Mouse (Mus musculus): ENCODE measurements around the gene Zfp36l3. TPM values are rescaled to one million over a fixed set of nuclear protein-coding genes. Genes with fewer than 3 reads are reported as not detected.
"Not testable (repeated sequence)": the region's sequence is repeated elsewhere in the genome, so short reads cannot be mapped to it uniquely, and the experiment has no call there.

Zfp36l3 gene
- 0.11 and 0.12 TPM in 2 replicates for polyA plus RNA-seq (2012; rRNA removed)

DNA sequence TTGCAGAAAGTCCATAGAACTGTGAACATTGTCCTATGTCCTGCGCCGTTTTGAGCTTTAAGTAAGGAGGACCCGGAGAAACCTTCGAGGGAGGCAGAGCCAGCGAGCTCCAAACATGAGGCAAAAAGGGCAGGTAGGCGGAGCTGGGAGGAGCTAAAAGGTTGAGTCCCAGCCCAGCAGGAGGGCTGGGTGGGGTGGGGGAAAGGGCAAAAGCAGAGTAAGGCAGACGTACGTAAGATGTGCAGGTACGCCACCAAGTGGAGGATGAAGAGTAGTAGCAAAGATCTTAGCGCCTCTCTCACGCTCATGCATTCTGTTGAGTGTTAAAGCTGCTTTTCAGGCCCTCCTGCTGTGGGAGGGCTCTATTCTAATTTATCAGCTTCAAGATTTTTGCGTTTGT, at the start of gene Zfp36l3:
Zfp36l3 (minus strand) TSS at position 119 of the 400 bp plus-strand sequence.
- no peaks in the 10 kb centered on the region for H3K36me3 ChIP-seq (ENCODE audit: control insufficient read depth, insufficient read depth, low read length)
- H3K4me3 ChIP-seq (ENCODE audit: extremely low read depth, insufficient read depth, insufficient read length) = no peak within 1 kb of the TSS
- DNase-seq (ENCODE audit: low read depth in 1 of 2, low spot score in 2 of 2) = no peak
- TF ChIP-seq CTCF (IDR thresholded peaks at IDR 0.05; ENCODE audit: extremely low read depth, insufficient read depth, insufficient read length, insufficient replicate concordance) (no peak), POLR2A (IDR thresholded peaks at IDR 0.05; ENCODE audit: low read depth, low read length) (no peak)
- no peaks in the 10 kb centered on the region for H3K27me3 ChIP-seq (ENCODE audit: control insufficient read depth, insufficient read depth, low read length)
- WGBS = 90% methylated on average over 12 of the region's 12 CpGs
- no peak within 1 kb of the TSS for H3K27ac ChIP-seq (ENCODE audit: insufficient read depth, low read length)
- no peaks in the 10 kb centered on the region for H3K4me1 ChIP-seq (ENCODE audit: control insufficient read depth, insufficient read depth, insufficient read length)

DNA sequence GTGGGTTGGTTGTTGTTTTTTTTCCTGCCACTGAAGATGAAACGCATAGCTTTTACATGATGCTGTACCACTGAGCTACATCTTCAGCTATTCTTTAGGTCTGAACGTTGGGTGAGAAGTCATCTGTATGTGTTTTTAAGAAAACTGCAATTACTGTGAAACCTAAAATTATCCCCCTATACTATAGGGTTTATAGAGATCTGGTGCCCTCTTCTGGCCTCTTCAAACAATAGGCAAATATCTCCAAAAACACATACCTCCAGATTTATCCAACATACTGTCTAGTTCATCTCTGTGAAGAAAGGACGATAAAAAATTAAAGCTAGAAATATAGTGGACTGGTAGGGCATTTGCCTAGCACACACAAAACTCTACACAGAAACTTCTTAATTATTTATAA, 22.9 kb upstream of the Zfp36l3 start:
- Histone ChIP-seq H3K36me3 (ENCODE audit: control insufficient read depth, insufficient read depth, low read length) (no peaks in the 10 kb centered on the region), H3K4me1 (ENCODE audit: control insufficient read depth, insufficient read depth, insufficient read length) (no peaks in the 10 kb centered on the region), H3K4me3 (ENCODE audit: extremely low read depth, insufficient read depth, insufficient read length) (no peak overlapping the region), H3K27ac (ENCODE audit: insufficient read depth, low read length) (no peak overlapping the region), H3K27me3 (ENCODE audit: control insufficient read depth, insufficient read depth, low read length) (no peaks in the 10 kb centered on the region)
- DNase-seq (ENCODE audit: low read depth in 1 of 2, low spot score in 2 of 2) = no peak
- 52% methylated on average over 3 of the region's 3 CpGs for WGBS
- TF ChIP-seq POLR2A (IDR thresholded peaks at IDR 0.05; ENCODE audit: low read depth, low read length) (no peak), CTCF (IDR thresholded peaks at IDR 0.05; ENCODE audit: extremely low read depth, insufficient read depth, insufficient read length, insufficient replicate concordance) (no peak)

DNA sequence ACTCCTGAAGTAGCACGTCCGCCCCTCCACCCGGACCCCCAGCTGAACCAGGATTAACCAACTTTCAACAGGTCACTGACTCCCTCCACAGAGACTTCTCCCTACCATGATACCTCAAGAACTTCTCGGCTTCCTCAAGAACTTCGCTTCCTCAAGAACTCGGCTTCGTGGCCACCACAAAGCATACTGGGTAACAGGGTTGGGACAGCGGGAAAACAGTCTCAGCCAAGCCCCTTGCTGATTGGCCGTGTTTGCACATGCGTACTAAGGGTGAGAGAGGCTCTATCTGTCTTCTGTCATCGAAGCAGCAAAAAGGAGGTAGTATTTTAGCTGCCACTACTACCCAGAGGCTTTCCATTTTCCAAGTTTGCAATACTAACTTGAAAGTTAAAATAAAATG, 21.3 kb upstream of the Zfp36l3 start, which contains the start of gene Xlr:
Xlr (minus strand) TSS at position 188 of the 400 bp plus-strand sequence.
- H3K27ac ChIP-seq (ENCODE audit: insufficient read depth, low read length); H3K4me1 ChIP-seq (ENCODE audit: control insufficient read depth, insufficient read depth, insufficient read length); H3K36me3 ChIP-seq (ENCODE audit: control insufficient read depth, insufficient read depth, low read length); H3K27me3 ChIP-seq (ENCODE audit: control insufficient read depth, insufficient read depth, low read length); H3K4me3 ChIP-seq (ENCODE audit: extremely low read depth, insufficient read depth, insufficient read length); DNase-seq (ENCODE audit: low read depth in 1 of 2, low spot score in 2 of 2): not testable (repeated sequence)
- 82% methylated on average over 11 of the region's 11 CpGs for WGBS

DNA sequence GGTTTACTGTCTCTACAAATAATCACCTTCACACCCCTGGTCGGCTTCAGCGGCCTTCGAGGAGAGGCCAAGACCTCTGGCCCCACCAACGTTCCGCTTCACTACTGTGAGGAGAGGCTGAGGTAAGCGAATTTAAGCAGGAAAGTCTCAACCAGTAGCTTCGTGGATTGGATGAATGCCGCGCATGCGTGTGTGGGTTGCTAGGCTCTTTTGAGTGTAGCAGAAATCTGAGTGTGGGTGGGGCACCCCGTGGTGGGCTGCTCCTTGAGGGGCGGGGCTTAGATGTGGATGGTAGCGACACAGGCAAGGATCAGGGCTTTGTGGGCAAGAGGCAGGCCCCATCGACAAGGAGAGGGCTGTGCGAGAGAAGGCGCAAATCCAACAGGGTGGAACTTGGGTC, 18.5 kb downstream of the Zfp36l3 start, which contains the start of gene 1700013H16Rik:
1700013H16Rik (minus strand) TSS at position 96 of the 400 bp plus-strand sequence.
- no peak for TF ChIP-seq POLR2A (IDR thresholded peaks at IDR 0.05; ENCODE audit: low read depth, low read length)
- TF ChIP-seq CTCF (IDR thresholded peaks at IDR 0.05; ENCODE audit: extremely low read depth, insufficient read depth, insufficient read length, insufficient replicate concordance) = no peak
- Histone ChIP-seq H3K4me3 (ENCODE audit: extremely low read depth, insufficient read depth, insufficient read length) (no peak within 1 kb of the TSS), H3K27me3 (ENCODE audit: control insufficient read depth, insufficient read depth, low read length) (no peaks in the 10 kb centered on the region), H3K27ac (ENCODE audit: insufficient read depth, low read length) (no peak within 1 kb of the TSS), H3K4me1 (ENCODE audit: control insufficient read depth, insufficient read depth, insufficient read length) (no peaks in the 10 kb centered on the region), H3K36me3 (ENCODE audit: control insufficient read depth, insufficient read depth, low read length) (no peaks in the 10 kb centered on the region)
- WGBS = 90% methylated on average over 16 of the region's 16 CpGs
- DNase-seq (ENCODE audit: low read depth in 1 of 2, low spot score in 2 of 2) = no peak

DNA sequence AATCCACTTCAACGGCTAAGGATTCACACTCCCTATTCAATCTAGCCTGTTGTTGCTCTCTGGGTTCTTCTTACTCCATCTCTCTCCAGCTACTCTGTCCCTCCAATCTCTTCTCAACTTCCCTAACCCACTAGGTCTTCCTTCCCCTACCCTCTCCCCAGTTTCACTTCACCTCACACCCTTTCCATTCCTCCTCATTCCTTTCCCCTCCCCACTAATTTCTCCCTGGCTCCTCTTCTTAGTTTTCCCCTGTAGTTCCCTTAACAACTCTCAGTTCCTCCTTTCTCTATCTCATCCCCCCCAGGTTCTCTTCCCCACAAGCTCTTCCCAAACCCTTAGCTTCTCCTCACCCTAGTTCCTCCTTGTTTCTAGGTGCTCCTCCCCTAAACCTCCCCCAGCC, 23.3 kb downstream of the Zfp36l3 start:
- no peak overlapping the region for H3K4me3 ChIP-seq (ENCODE audit: extremely low read depth, insufficient read depth, insufficient read length)
- DNase-seq (ENCODE audit: low read depth in 1 of 2, low spot score in 2 of 2) = no peak
- no peak overlapping the region for H3K27ac ChIP-seq (ENCODE audit: insufficient read depth, low read length)
- no peak for TF ChIP-seq CTCF (IDR thresholded peaks at IDR 0.05; ENCODE audit: extremely low read depth, insufficient read depth, insufficient read length, insufficient replicate concordance)
- no peak for TF ChIP-seq POLR2A (IDR thresholded peaks at IDR 0.05; ENCODE audit: low read depth, low read length)
- H3K4me1 ChIP-seq (ENCODE audit: control insufficient read depth, insufficient read depth, insufficient read length) = no peaks in the 10 kb centered on the region
- no peaks in the 10 kb centered on the region for H3K36me3 ChIP-seq (ENCODE audit: control insufficient read depth, insufficient read depth, low read length)
- no peaks in the 10 kb centered on the region for H3K27me3 ChIP-seq (ENCODE audit: control insufficient read depth, insufficient read depth, low read length)
- WGBS = 80% methylated on average over 1 of the region's 1 CpGs

DNA sequence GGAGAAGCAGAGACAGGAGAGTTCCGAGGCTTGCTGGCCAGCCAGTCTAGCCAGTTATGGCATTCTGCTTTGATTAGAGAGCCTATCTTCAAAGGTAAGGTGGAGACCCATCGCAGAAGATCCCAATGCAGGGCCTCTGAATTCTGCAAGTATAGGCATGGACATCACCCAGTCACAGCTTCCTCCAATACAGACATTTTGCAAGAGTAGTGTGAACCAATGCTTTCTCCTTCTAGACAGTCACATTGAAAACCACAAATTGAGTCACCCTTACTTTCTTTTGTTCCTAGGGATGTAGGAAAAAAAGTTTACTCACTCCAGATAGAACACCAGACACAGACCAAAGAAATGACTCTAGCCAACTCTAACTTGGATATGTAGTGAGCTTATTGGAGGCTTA, 47.2 kb downstream of the Zfp36l3 start:
- Histone ChIP-seq H3K4me3 (ENCODE audit: extremely low read depth, insufficient read depth, insufficient read length) (no peak overlapping the region), H3K27me3 (ENCODE audit: control insufficient read depth, insufficient read depth, low read length) (no peaks in the 10 kb centered on the region), H3K36me3 (ENCODE audit: control insufficient read depth, insufficient read depth, low read length) (no peaks in the 10 kb centered on the region), H3K4me1 (ENCODE audit: control insufficient read depth, insufficient read depth, insufficient read length) (no peaks in the 10 kb centered on the region), H3K27ac (ENCODE audit: insufficient read depth, low read length) (no peak overlapping the region)
- DNase-seq (ENCODE audit: low read depth in 1 of 2, low spot score in 2 of 2) = no peak
- no peak for TF ChIP-seq CTCF (IDR thresholded peaks at IDR 0.05; ENCODE audit: extremely low read depth, insufficient read depth, insufficient read length, insufficient replicate concordance)
- TF ChIP-seq POLR2A (IDR thresholded peaks at IDR 0.05; ENCODE audit: low read depth, low read length) = no peak
- WGBS = 77% methylated on average over 2 of the region's 2 CpGs

DNA sequence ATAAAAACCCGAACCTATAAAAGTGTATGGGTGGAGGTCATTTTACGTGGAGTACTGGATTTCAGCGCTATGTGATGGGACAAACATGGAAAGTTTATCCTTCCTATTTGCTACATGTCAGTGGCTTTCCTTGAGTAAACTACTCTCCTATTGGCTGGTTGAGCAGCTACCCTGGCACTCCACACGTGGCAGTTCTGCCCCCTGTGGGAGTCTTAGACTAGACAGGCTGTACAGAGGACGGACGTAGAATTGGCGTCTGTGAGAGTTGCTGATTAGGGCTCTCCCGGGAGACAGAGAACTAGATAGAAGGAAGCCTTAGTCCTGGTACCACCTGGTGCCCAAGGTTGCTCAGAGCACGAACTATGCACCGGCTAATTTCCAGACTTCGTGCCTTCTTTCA, 51.6 kb downstream of the Zfp36l3 start, which contains the start of gene 4930502E18Rik:
4930502E18Rik (plus strand) TSS at position 231 of the 400 bp plus-strand sequence.
- no peak within 1 kb of the TSS for H3K4me3 ChIP-seq (ENCODE audit: extremely low read depth, insufficient read depth, insufficient read length)
- no peak for DNase-seq (ENCODE audit: low read depth in 1 of 2, low spot score in 2 of 2)
- TF ChIP-seq CTCF (IDR thresholded peaks at IDR 0.05; ENCODE audit: extremely low read depth, insufficient read depth, insufficient read length, insufficient replicate concordance) = no peak
- no peak for TF ChIP-seq POLR2A (IDR thresholded peaks at IDR 0.05; ENCODE audit: low read depth, low read length)
- whole genome bisulfite sequencing = 83% methylated on average over 11 of the region's 11 CpGs
- H3K27me3 ChIP-seq (ENCODE audit: control insufficient read depth, insufficient read depth, low read length) = no peaks in the 10 kb centered on the region
- H3K4me1 ChIP-seq (ENCODE audit: control insufficient read depth, insufficient read depth, insufficient read length) = no peaks in the 10 kb centered on the region
- H3K27ac ChIP-seq (ENCODE audit: insufficient read depth, low read length) = no peak within 1 kb of the TSS
- H3K36me3 ChIP-seq (ENCODE audit: control insufficient read depth, insufficient read depth, low read length) = no peaks in the 10 kb centered on the region

Other genes starting within 250 kb of the Zfp36l3 start
- gene Rtl8c, start 168.4 kb downstream of the Zfp36l3 start, polyA plus RNA-seq (2012; rRNA removed) = 16.2 and 18.7 TPM in 2 replicates
- not detected in 2 replicates for gene Gm14597, start 167.4 kb downstream of the Zfp36l3 start, polyA plus RNA-seq (2012; rRNA removed)
- gene Rtl8a, start 132.7 kb downstream of the Zfp36l3 start, polyA plus RNA-seq (2012; rRNA removed) = 42.7 and 52.7 TPM in 2 replicates
- 38.2 and 50.0 TPM in 2 replicates for gene Rtl8b, start 106.0 kb downstream of the Zfp36l3 start, polyA plus RNA-seq (2012; rRNA removed)
- not detected in 2 replicates for gene 4930502E18Rik, start 51.6 kb downstream of the Zfp36l3 start, polyA plus RNA-seq (2012; rRNA removed)
- not detected in 2 replicates for gene 1700013H16Rik, start 18.6 kb downstream of the Zfp36l3 start, polyA plus RNA-seq (2012; rRNA removed)
- 0.06 and 0.16 TPM in 2 replicates for gene Xlr, start 21.3 kb upstream of the Zfp36l3 start, polyA plus RNA-seq (2012; rRNA removed)